Mouse (Mus musculus): Measurements from ENCODE around the gene Ceacam18. TPM values are rescaled to one million over a fixed set of nuclear protein-coding genes. Genes with fewer than 3 reads are reported as not detected.
A peak's percentile ranks its signal among the peaks of the same experiment; 100 is the strongest.
"Not testable (repeated sequence)": the region's sequence is repeated elsewhere in the genome, so short reads cannot be mapped to it uniquely, and the experiment has no call there.

Gene Ceacam18
- polyA plus RNA-seq, 1 experiment from 2014 or later = not detected

GRCm38 (mm10) chr7:43660002-43660401 is 25.5 kb downstream of the Ceacam18 start, which contains the start of gene Siglece:
Gene Siglece (minus strand): TSS chr7:43660161.
- Histone ChIP-seq H3K27ac (no peak within 1 kb of the TSS), H3K4me2 (ENCODE audit: low read length) (no peak within 1 kb of the TSS), H3K36me3 (ENCODE audit: insufficient read depth, low read length) (no peaks in the 10 kb centered on the region), H3K9ac (ENCODE audit: low read depth, low read length) (no peak within 1 kb of the TSS), H3K4me3 (replicated peaks; ENCODE audit: low read depth, low read length) (no peak within 1 kb of the TSS), H3K9me3 (replicated peaks; ENCODE audit: low read length) (no peaks in the 10 kb centered on the region), H3K27me3 (ENCODE audit: insufficient read depth, low read length) (no peaks in the 10 kb centered on the region), H3K4me1 (replicated peaks; ENCODE audit: insufficient read depth, low read length) (no peaks in the 10 kb centered on the region)
- ATAC-seq (replicated peaks; ENCODE audit: low FRiP score, low read depth) = no peak
- 85% methylated on average over 1 of the region's 1 CpGs for WGBS
- TF ChIP-seq CTCF (IDR thresholded peaks at IDR 0.05; ENCODE audit: low read depth) = no peak
- no peak for DNase-seq (ENCODE audit: low spot score)

- Histone ChIP-seq H3K4me2 (ENCODE audit: low read length) (no peak overlapping the region), H3K4me3 (replicated peaks; ENCODE audit: low read depth, low read length) (no peak overlapping the region), H3K9me3 (replicated peaks; ENCODE audit: low read length) (no peaks in the 10 kb centered on the region), H3K27me3 (ENCODE audit: insufficient read depth, low read length) (no peaks in the 10 kb centered on the region), H3K36me3 (ENCODE audit: insufficient read depth, low read length) (no peaks in the 10 kb centered on the region), H3K27ac (no peak overlapping the region), H3K4me1 (replicated peaks; ENCODE audit: insufficient read depth, low read length) (no peaks in the 10 kb centered on the region), H3K9ac (ENCODE audit: low read depth, low read length) (no peak overlapping the region)
- ATAC-seq (replicated peaks; ENCODE audit: low FRiP score, low read depth) (no peak), DNase-seq (ENCODE audit: low spot score) (no peak)
- TF ChIP-seq CTCF (IDR thresholded peaks at IDR 0.05; ENCODE audit: low read depth) = no peak
- whole genome bisulfite sequencing = 85% methylated on average over 1 of the region's 1 CpGs
Measured at GRCm38 (mm10) chr7:43662804-43663203, 28.3 kb downstream of the Ceacam18 start.

- not testable (repeated sequence) for ATAC-seq (replicated peaks; ENCODE audit: low FRiP score, low read depth); H3K4me3 ChIP-seq (replicated peaks; ENCODE audit: low read depth, low read length); H3K9me3 ChIP-seq (replicated peaks; ENCODE audit: low read length); H3K4me2 ChIP-seq (ENCODE audit: low read length); H3K4me1 ChIP-seq (replicated peaks; ENCODE audit: insufficient read depth, low read length); H3K9ac ChIP-seq (ENCODE audit: low read depth, low read length); DNase-seq (ENCODE audit: low spot score); H3K27me3 ChIP-seq (ENCODE audit: insufficient read depth, low read length); H3K27ac ChIP-seq; H3K36me3 ChIP-seq (ENCODE audit: insufficient read depth, low read length)
- 91% methylated on average over 4 of the region's 4 CpGs for WGBS
Measured at GRCm38 (mm10) chr7:43667221-43667620, 32.7 kb downstream of the Ceacam18 start.

- WGBS = 16% methylated on average over 3 of the region's 3 CpGs
- Histone ChIP-seq H3K4me3 (replicated peaks; ENCODE audit: low read depth, low read length) (no peak overlapping the region), H3K27ac (no peak overlapping the region), H3K36me3 (ENCODE audit: insufficient read depth, low read length) (no peaks in the 10 kb centered on the region), H3K9ac (ENCODE audit: low read depth, low read length) (no peak overlapping the region), H3K9me3 (replicated peaks; ENCODE audit: low read length) (no peaks in the 10 kb centered on the region), H3K4me2 (ENCODE audit: low read length) (no peak overlapping the region), H3K27me3 (ENCODE audit: insufficient read depth, low read length) (no peaks in the 10 kb centered on the region), H3K4me1 (replicated peaks; ENCODE audit: insufficient read depth, low read length) (0 out of 2 replicates have a peak, but pooled peaks cover 6% of the 10 kb centered on the region)
- no peak for ATAC-seq (replicated peaks; ENCODE audit: low FRiP score, low read depth)
- TF ChIP-seq CTCF (IDR thresholded peaks at IDR 0.05; ENCODE audit: low read depth) = peak; percentile 57
- peak; percentile 44 for DNase-seq (ENCODE audit: low spot score)
Measured at GRCm38 (mm10) chr7:43668582-43668981, 34.1 kb downstream of the Ceacam18 start.

- WGBS = 61% methylated on average over 11 of the region's 11 CpGs
- Histone ChIP-seq H3K9me3 (replicated peaks; ENCODE audit: low read length) (no peaks in the 10 kb centered on the region), H3K36me3 (ENCODE audit: insufficient read depth, low read length) (peaks cover 10% of the 10 kb centered on the region), H3K27me3 (ENCODE audit: insufficient read depth, low read length) (no peaks in the 10 kb centered on the region), H3K4me1 (replicated peaks; ENCODE audit: insufficient read depth, low read length) (0 out of 2 replicates have a peak, but pooled peaks cover 6% of the 10 kb centered on the region), H3K27ac (no peak overlapping the region), H3K4me2 (ENCODE audit: low read length) (peak overlapping the region; percentile 44), H3K4me3 (replicated peaks; ENCODE audit: low read depth, low read length) (peak overlapping the region; percentile 59), H3K9ac (ENCODE audit: low read depth, low read length) (no peak overlapping the region)
- DNase-seq (ENCODE audit: low spot score) (no peak), ATAC-seq (replicated peaks; ENCODE audit: low FRiP score, low read depth) (no peak)
- no peak for TF ChIP-seq CTCF (IDR thresholded peaks at IDR 0.05; ENCODE audit: low read depth)
Measured at GRCm38 (mm10) chr7:43671064-43671808, 36.7 kb downstream of the Ceacam18 start.

GRCm38 (mm10) chr7:43671809-43672580 is 37.5 kb downstream of the Ceacam18 start, which contains the start of gene Ctu1:
Gene Ctu1 (plus strand): TSS chr7:43672016.
- Histone ChIP-seq H3K4me3 (replicated peaks; ENCODE audit: low read depth, low read length) (peak within 1 kb of the TSS; percentile 59), H3K4me1 (replicated peaks; ENCODE audit: insufficient read depth, low read length) (0 out of 2 replicates have a peak, but pooled peaks cover 6% of the 10 kb centered on the region), H3K9ac (ENCODE audit: low read depth, low read length) (peak within 1 kb of the TSS; percentile 60), H3K4me2 (ENCODE audit: low read length) (peak within 1 kb of the TSS; percentile 59), H3K36me3 (ENCODE audit: insufficient read depth, low read length) (peaks cover 17% of the 10 kb centered on the region), H3K27me3 (ENCODE audit: insufficient read depth, low read length) (no peaks in the 10 kb centered on the region), H3K27ac (peak within 1 kb of the TSS; percentile 60; the same call in 1 of the 2 replicates), H3K9me3 (replicated peaks; ENCODE audit: low read length) (no peaks in the 10 kb centered on the region)
- no peak for TF ChIP-seq CTCF (IDR thresholded peaks at IDR 0.05; ENCODE audit: low read depth)
- ATAC-seq (replicated peaks; ENCODE audit: low FRiP score, low read depth) (peak; percentile 94), DNase-seq (ENCODE audit: low spot score) (peak; percentile 99)
- under 1% methylated on average over 26 of the region's 26 CpGs for WGBS
